Mouse (Mus musculus) ES-E14 (cell line): ENCODE results near the gene Mettl21e. TPM values are rescaled to one million over a fixed set of nuclear protein-coding genes. Genes with fewer than 3 reads are reported as not detected.

Experiments used
- DNase-seq: peaks from one replicate; pipeline ENCODE4 v3.0.0-alpha.2; 2013; ENCODE audit warnings: low read depth, low spot score
- H3K27ac ChIP-seq: 2 replicates; pipeline ENCODE4 v1.5.1; 2012; ENCODE audit warnings: low read depth, mild to moderate bottlenecking, low read length, moderate library complexity, mixed read lengths; ENCODE audit not compliant: poor library complexity, insufficient read depth, severe bottlenecking
- H3K36me3 ChIP-seq: 2 replicates; pipeline ENCODE4 v1.6.1; 2012; ENCODE audit warnings: mild to moderate bottlenecking, low read length, moderate library complexity, mixed read lengths; ENCODE audit not compliant: control insufficient read depth, poor library complexity, insufficient read depth, severe bottlenecking
- H3K4me1 ChIP-seq, 2 experiments: fragments of 150-350 bp in 1 of 2; sonication (generic) in 1 of 2; 2 replicates each; pipeline ENCODE4 v1.6.1; 2012; ENCODE audit warnings: low read length in 2 of 2, mild to moderate bottlenecking in 1 of 2, mixed read lengths in 1 of 2; ENCODE audit not compliant: control insufficient read depth in 2 of 2, insufficient read depth in 2 of 2, poor library complexity in 1 of 2
- H3K4me3 ChIP-seq, 2 experiments: fragments of 150-350 bp in 1 of 2; sonication (generic) in 1 of 2; 2 replicates each; pipeline ENCODE4 v1.5.1; 2012; ENCODE audit warnings: low read length in 2 of 2, low read depth in 1 of 2, mild to moderate bottlenecking in 1 of 2, mixed read lengths in 1 of 2; ENCODE audit not compliant: insufficient read depth in 1 of 2, poor library complexity in 1 of 2, severe bottlenecking in 1 of 2
- H3K9ac ChIP-seq: 2 replicates; pipeline ENCODE4 v1.6.1; 2012; ENCODE audit warnings: low read depth, mild to moderate bottlenecking, low read length, mixed read lengths; ENCODE audit not compliant: poor library complexity, insufficient read depth, severe bottlenecking
- H3K9me3 ChIP-seq: fragments of 150-350 bp; sonication (generic); 2 replicates; pipeline ENCODE4 v1.6.1; 2012; ENCODE audit warnings: low read depth, mild to moderate bottlenecking, low read length; ENCODE audit not compliant: control insufficient read depth, insufficient read depth
- CHD2 ChIP-seq: IDR thresholded peaks from 2 replicates; pipeline ENCODE4 v1.6.1; 2014; ENCODE audit warnings: mild to moderate bottlenecking, low read depth, low read length, inconsistent platforms
- HCFC1 ChIP-seq: IDR thresholded peaks from 2 replicates; pipeline ENCODE4 v1.6.1; 2012; ENCODE audit warnings: low read length, inconsistent platforms, borderline replicate concordance; ENCODE audit not compliant: insufficient read depth
- MAFK ChIP-seq: IDR thresholded peaks from 2 replicates; pipeline ENCODE4 v1.6.1; 2014; ENCODE audit warnings: mild to moderate bottlenecking, low read depth, low read length, inconsistent platforms; ENCODE audit not compliant: insufficient read depth
- ZC3H11A ChIP-seq: IDR thresholded peaks from 2 replicates; pipeline ENCODE4 v1.6.1; 2012; ENCODE audit warnings: low read depth, mild to moderate bottlenecking, inconsistent platforms, low read length, borderline replicate concordance
- ZNF384 ChIP-seq: IDR thresholded peaks from 2 replicates; pipeline ENCODE4 v1.6.1; 2012; ENCODE audit warnings: low read depth, low read length, inconsistent platforms
- in situ Hi-C, 2 experiments: fragments of 600-800 bp; cut with MboI; formaldehyde crosslinking; loops; one replicate each; pipeline ENCODE4 v1.15.1; 2025; ENCODE audit warnings: low sequenced_read_pairs in 2 of 2, inconsistent platforms in 1 of 2; ENCODE audit not compliant: unreplicated experiment in 2 of 2
- total RNA-seq: library from RNA; depleted of rRNA; stranded (reverse); fragments of 300-350 nt; gene quantifications from 2 replicates; pipeline ENCODE4 v1.2.3, GENCODE M21; 2012

Gene Mettl21e
- total RNA-seq, 1 experiment, result not detected

DNA sequence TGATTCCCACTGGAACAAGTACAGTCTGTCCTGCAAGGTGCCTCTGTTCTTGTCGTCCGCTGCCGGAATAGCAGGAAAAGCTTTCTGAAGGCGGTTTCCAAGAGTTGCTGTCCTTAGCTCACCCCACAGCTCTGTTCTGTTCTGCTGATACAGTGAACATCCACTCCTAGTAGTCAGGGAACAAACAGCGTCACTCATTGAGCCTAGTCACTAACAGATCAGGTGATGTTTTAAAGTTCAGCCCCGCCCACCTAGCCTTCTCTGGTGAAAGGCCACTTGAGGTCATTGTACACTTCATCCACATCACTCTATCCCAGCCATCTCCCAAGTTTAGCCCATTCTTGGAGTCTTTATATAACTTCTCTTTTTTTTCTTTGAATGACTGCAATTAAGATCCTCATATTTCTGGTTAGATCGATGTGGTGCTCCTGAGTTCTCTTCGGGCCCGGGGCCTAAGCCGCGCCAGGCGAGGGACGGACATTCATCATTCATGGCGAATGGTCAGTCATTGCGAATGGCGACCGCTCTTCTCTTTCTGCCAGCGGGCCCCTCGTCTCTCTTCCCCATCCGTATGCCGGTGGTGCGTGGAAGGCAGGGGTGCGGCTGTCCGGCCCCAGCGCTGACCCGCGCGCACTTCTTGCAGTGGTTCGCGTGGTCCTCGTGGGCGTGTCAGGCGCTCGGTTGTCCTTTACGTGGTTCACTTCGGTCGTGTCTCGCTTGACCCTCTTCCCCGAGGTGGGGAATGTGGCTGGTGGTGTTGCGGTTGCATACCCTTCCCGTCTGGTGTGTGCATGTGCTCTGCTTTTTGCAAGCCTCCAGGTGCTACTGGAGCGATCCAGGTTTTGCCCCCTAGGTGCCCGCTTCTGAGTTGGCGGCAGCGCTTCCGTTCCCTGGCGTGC lies 20.2 kb downstream of the Mettl21e start:
- peak overlapping the region; percentile 50 to 65 for H3K4me3 ChIP-seq
- H3K4me1 ChIP-seq, result peaks cover 0 to 2% of the 10 kb centered on the region in 2 experiments; a peak in 1 of 4 replicates
- no peaks in the 10 kb centered on the region for H3K36me3 ChIP-seq
- peak overlapping the region; percentile 57; the same call in 1 of the 2 replicates for H3K9ac ChIP-seq
- no peak for DNase-seq
- H3K27ac ChIP-seq, result no peak overlapping the region
- TF ChIP-seq HCFC1 (no peak), CHD2 (no peak), ZC3H11A (no peak), MAFK (no peak), ZNF384 (no peak)
- H3K9me3 ChIP-seq, result no peaks in the 10 kb centered on the region
- in situ Hi-C loops, result no loop called here

DNA sequence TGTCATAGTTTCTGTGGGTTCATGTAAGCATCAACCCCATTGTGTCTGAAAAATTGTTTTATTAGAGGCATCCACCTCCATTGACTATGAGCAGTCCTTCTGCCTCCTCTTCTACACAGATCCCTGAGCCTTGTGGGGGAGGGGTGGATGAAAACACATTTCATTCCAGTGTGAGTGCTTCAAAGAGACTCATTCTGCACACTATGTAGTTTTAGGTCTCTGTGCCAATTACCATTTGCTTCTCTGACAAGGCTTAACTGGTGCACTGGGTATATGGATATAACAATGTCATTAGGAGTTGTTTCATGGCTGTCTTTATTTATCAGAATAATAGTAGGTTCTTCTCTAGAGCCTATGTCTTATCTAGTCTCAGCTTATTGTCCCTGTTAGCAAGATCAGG lies 32.4 kb downstream of the Mettl21e start:
- TF ChIP-seq MAFK (no peak), CHD2 (no peak), ZNF384 (no peak), HCFC1 (no peak), ZC3H11A (no peak)
- Histone ChIP-seq H3K9ac (no peak overlapping the region), H3K9me3 (no peaks in the 10 kb centered on the region), H3K4me3 (no peak overlapping the region), H3K27ac (no peak overlapping the region), H3K4me1 (no peaks in the 10 kb centered on the region), H3K36me3 (no peaks in the 10 kb centered on the region)
- no peak for DNase-seq
- in situ Hi-C loops, result no loop called here

GRCm38 (mm10) chr1:44178086-44178485 lies 40.7 kb downstream of the Mettl21e start:
- Histone ChIP-seq H3K27ac (no peak overlapping the region), H3K9ac (no peak overlapping the region), H3K9me3 (no peaks in the 10 kb centered on the region), H3K36me3 (peaks cover 2% of the 10 kb centered on the region), H3K4me3 (no peak overlapping the region), H3K4me1 (no peaks in the 10 kb centered on the region)
- TF ChIP-seq HCFC1 (no peak), MAFK (no peak), ZC3H11A (no peak), ZNF384 (no peak), CHD2 (no peak)
- DNase-seq, result no peak
- in situ Hi-C loops, result no loop called here

- Histone ChIP-seq H3K9ac (no peak overlapping the region), H3K4me3 (no peak overlapping the region), H3K27ac (no peak overlapping the region), H3K4me1 (no peaks in the 10 kb centered on the region), H3K9me3 (no peaks in the 10 kb centered on the region), H3K36me3 (no peaks in the 10 kb centered on the region; the same call in 1 of the 2 replicates)
- in situ Hi-C loops, result no loop called here
- TF ChIP-seq ZNF384 (no peak), CHD2 (no peak)
- DNase-seq, result peak; percentile 22
These were observed 44.9 kb downstream of the Mettl21e start for GRCm38 (mm10) chr1:44173903-44174302.
